Mouse (Mus musculus) liver, embryonic 14.5 days (tissue): ENCODE measurements around the gene Olfr1450.

Source experiments
- CTCF ChIP-seq: IDR thresholded peaks from 2 replicates; pipeline ENCODE4 v1.5.1; 2016; ENCODE audit warnings: antibody characterized with exemption, low read depth, control low read depth
- EP300 ChIP-seq: IDR thresholded peaks from 2 replicates; pipeline ENCODE4 v1.6.1; 2016; ENCODE audit warnings: antibody characterized with exemption, low read depth

GRCm38 (mm10) chr19:12930540-12930939 lies 19.5 kb upstream of the Olfr1450 start, which contains the start of gene Olfr1449:
- TF ChIP-seq CTCF (no peak), EP300 (no peak)
